Mouse (Mus musculus) telencephalon, adult 2 months (tissue): Measurements from ENCODE around the gene Smim4.

ENCODE experiments used
- DNase-seq: peaks from one replicate; pipeline ENCODE4 v3.0.0-alpha.2; 2011; ENCODE audit warnings: low read depth, low spot score

Gene Smim4

DNA sequence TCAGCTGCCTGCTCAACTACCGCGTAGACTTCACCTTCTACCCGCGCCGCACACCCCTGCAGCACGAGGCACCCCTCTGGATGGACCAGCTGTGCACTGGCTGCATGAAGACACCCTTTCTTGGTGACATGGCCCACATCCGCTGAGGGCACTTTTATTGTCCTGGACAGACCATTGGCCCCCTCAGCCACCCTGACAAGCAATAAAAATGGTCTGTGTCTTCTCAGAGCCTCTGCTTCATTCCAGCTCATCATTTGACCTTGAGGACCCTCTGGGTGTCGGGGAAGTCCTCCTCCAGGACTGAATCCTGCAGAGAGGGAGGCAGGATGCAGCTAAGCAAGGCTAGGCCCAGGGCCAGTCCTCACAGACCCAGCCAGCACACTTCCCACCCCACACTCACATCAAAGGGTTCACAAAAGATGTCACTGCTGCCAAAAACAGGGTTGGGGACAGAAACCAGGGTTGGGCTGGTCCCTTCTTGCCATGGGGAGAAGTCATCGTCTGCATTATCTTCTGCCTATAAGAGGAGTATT is 10.2 kb upstream of the Smim4 start:
- no peak for DNase-seq

GRCm38 (mm10) chr14:31138219-31138896 is 9.6 kb upstream of the Smim4 start:
- DNase-seq, result no peak

GRCm38 (mm10) chr14:31137791-31138190 is 9.0 kb upstream of the Smim4 start:
- DNase-seq, result no peak

DNA sequence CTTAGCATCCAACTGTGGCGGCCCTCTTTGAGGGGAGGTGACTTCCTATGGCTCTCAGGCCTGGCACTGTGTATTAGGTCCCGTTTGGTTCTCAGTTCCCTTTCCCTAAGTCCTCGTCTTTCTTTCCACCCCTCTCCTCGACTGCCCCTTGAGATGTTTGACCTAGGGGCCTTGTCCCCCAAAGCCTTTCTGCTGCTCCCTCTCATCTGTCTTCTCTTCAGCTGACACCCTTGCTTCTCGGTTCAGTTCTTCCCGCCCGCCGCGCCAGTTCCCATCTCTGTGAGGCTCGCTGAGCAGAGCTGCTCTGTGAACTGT is 8.5 kb upstream of the Smim4 start:
- no peak for DNase-seq

DNA sequence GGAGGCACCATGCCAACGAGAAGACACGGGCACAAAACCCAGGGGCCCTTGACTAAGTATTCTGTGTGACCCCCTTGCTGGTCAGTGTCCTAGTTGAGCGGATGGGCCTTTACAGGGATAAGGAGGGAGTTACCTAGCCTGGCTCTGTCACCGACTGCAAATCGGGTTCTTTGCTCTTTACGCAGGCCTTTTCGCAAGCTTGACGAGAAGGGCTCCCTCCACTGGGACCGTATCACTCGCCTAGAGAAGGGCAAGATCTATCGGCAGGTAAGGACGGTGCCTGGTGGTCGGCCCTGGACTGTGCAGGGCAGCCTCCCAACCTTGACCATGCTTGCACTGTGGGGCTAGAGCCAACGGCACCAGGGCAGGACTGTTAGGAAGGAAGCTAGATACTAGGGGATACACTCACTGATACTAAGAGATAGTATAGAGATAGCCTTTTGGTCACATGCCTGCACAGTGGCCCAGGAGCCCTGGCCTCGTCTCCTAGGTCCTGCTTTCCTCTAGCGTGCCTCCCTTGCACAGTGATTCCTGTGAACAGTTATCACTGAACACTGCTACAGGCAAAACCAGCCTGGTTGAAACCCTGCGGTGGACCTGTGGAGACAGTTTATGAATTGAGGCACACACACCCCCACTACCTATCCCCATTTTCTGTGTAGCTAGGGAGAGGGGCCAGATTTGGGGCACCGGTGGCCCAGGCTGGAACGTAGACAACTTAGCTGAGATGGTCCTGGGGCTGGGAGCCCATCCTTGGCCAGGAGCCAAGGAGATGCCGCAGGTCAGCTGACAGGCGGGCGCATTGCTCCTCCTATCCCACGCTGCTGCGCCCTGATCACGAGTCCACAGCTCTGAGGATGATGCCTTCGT is 7.9 kb upstream of the Smim4 start:
- no peak for DNase-seq

DNA sequence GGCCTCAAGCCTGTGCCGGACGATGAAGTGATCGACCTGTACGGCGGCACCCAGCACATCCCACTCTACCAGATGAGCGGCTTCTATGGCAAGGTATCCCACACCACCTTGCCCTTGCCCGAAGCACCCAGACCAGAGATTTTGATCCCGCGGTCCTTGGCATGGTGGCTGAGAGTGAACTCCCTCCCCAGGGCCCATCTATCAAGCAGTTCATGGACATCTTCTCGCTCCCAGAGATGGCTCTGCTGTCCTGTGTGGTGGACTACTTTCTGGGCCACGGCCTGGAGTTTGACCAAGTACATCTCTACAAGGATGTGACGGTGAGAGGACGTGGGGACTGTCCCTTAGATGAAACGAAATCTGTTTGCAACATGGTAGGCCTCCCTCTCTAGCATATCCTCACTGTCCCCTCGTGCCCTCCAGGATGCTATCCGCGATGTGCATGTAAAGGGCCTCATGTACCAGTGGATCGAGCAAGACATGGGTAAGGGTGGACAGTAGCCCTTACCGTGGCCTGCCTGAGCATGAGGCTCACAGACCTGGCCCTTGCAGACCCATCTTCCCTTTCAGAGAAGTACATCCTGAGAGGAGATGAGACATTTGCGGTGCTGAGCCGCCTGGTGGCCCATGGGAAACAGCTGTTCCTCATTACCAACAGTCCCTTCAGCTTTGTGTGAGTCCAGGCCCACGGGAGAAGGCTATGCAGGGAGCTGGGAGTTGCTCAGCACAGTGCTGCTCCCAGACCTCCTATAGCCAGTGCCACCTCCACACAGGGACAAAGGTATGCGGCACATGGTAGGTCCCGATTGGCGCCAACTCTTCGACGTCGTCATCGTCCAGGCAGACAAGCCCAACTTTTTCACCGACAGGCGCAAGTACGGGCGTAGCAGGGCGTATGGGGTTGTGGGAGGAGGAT is 7.0 kb upstream of the Smim4 start:
- DNase-seq, result no peak

GRCm38 (mm10) chr14:31134015-31135000 is 5.6 kb upstream of the Smim4 start:
- DNase-seq, result no peak

- no peak for DNase-seq
Observed at GRCm38 (mm10) chr14:31133023-31133665, 4.4 kb upstream of the Smim4 start.

DNA sequence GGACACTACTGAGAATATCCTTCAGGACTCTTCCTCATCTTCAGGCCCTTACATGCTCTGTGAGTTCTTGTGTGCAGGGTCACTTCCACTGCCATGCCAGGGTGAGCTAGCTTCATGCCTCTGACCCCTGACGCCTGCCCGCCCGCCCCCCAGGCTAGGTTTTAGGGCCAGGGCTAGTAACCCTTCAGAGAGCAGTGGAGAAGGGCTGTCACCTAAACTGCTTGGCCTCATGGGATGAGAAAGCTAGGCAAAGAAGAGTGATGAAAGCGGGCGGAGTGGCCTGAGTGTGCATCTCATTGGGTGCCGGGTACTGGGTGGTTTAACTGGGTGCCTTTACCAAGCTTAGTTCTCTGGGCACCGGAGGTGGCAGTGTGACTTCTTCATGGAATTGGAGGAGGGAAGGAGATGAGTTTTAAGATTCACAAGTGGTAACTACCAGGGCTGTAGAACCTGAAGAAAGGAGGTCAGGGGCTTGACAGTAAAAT is 3.8 kb upstream of the Smim4 start:
- DNase-seq, result no peak

- DNase-seq, result no peak
Observed at GRCm38 (mm10) chr14:31132031-31132430, 3.3 kb upstream of the Smim4 start.

DNA sequence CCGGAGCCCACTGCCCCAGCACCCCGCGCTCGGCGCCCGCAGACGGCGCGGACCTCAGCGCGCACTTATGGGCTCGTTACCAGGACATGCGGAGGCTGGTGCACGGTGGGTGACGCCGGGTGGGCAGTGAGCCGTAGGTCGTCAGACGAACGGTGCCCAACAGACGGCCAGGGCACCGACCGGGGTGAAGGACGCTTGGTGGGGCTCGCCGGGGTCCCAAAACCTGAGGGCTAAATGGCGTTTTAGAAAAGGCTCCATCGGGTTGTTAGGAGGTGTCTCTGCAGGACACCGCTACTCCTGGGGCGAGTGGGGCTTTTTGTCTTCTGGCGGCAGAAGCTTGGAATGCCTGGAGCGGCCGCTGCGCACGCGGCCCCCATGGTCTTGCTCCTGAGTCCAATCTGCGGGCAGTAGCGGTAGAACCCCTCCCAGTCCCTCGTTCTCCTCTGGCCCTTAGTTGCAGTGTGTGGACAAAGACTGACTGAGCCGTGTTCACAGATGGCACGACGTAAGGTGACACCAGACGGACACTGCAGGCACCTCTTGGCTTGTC is 2.6 kb upstream of the Smim4 start:
- no peak for DNase-seq

DNA sequence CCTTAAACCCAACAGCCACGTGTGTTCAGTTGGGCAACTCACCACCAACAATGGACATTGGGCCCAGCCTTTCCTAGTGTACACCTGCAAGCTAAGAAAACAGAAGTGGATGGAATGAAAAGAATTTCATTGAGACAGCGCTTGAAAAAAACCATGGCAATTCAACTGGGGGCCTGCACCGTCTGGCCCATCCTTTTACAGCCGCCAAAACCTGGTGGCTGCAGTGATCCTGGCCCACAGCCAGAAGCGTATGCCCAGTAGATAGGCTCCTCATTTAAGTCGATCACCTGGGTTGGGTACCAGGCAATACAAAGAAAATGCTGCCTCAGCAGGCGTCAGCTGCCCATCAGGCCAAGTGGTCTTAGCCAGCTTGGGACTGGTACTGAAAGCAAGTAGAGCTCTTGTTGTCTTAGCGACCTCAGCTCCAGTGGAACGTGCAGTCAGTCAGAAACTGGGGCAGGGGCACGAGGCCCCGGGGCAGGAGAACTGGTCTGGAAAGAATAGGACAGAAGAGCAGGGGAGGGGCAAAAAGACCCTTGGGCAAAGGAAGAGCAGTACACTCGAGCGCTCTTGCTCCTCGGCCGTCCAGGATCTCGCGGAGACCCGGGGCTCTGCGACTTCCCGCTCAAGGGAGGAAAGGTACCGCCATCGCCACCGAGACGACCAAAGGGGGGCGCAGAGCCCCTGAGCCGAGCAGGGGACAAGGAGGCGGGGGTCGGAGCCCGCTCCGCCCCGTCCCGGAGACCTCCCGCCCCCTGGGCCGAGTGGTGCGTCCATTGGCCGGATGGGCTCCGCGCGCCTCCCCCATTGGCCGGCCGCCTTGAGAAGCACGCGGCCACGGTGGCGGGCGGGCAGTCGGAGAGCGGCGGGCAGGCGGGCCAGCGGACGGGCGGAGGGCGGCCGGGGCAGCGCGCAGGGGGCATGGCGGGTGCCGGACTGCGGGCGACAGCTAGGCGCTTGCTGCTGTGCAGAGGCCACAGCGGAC is 1.8 kb upstream of the Smim4 start, which contains the start of gene Nt5dc2:
TSS of gene Nt5dc2 (plus strand) at position 818 of the 985 bp plus-strand sequence.
- DNase-seq, result no peak

GRCm38 (mm10) chr14:31129326-31130235 is 825 bp upstream of the Smim4 start:
- no peak for DNase-seq

GRCm38 (mm10) chr14:31128101-31128825 is 493 bp downstream of the Smim4 start:
- DNase-seq, result peak; percentile 16

GRCm38 (mm10) chr14:31126826-31127225 is 1.9 kb downstream of the Smim4 start:
- DNase-seq, result no peak
